ENCODE assay signal across 8 mouse cellular contexts in the genomic region with DNA sequence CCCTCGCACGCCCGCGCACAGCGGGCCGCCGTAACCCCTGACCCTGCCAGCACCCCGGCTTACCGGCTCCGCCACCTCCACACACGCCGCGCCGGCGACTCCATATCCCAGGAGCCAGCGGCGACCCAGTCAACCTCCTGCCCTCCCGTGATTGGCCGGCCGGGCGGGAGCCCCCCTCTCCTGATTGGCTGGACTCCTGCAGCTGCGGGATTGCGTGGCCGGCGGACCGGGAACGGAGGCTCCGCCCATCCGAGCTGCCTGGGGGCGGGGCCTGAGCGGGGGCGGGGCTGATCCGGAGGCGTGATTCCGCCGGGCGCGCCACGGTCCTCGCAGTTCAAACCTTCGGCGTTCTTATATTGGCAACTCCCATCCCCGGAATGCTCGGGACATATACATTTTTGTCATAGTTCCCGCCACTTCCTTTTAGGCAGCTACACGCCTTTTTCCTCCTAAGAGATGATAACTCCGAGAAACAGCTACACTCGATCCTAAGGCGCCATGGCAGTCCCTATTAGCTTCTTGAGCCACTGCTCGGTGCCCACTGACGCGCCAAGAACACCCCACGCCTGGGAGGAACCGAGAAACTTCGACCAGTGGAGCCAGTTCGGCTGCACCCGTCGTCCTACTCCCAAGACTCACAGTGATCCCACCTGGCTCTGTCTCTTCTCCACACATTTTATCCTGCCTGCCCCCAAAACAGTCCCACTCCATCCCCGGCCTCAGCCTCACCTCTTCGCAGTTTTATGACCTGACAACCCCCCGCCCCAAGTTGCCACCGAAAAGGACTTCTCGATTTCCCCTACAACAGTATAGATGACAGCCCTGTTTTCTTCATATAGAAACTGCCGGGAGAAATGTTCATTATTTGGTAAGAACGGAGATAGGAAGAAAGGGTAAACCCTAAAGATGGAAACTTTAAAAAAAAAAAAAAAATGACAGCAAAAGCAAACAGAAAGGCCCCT. TPM values are rescaled to one million over a fixed set of nuclear protein-coding genes. Genes with fewer than 3 reads are reported as not detected.
DNase-seq lines count a peak whose midpoint lies in the region; ATAC-seq and TF ChIP-seq lines count a peak whose summit lies in the region.

No protein-coding gene starts in this region.

- H3K9me3 ChIP-seq in hindbrain, embryonic 15.5 days = no peaks in the 10 kb centered on the region

- peak; percentile 88 for ATAC-seq in Patski
- peak; percentile 98 for ATAC-seq in hindbrain, embryonic 15.5 days (ENCODE audit: low FRiP score, low read depth)

- peak overlapping the region; percentile 93 for H3K4me3 ChIP-seq in hindbrain, embryonic 15.5 days

- peaks cover 46% of the 10 kb centered on the region for H3K4me1 ChIP-seq in hindbrain, embryonic 15.5 days (replicated peaks)

- in situ Hi-C loops in Patski (cut with MboI; ENCODE audit: low pct_unique_long_range_greater_than_20kb) = no loop called here

- CTCF ChIA-PET in Patski (lab: Charles Lee) = interaction anchor here (1.4 to 1.8 kb wide), 2 partner anchors 14 to 20 kb away, joined by 3 to 4 read pairs; no protein-coding TSS in a partner anchor

- POLR2A ChIA-PET in Patski (lab: Charles Lee) = interaction anchor here (0.6 to 1.1 kb wide), 4 partner anchors 9 to 450 kb away, joined by 3 to 5 read pairs (median 4); no protein-coding TSS in a partner anchor

- H3K9ac ChIP-seq in hindbrain, embryonic 15.5 days = peak overlapping the region; percentile 87

- TF ChIP-seq CTCF in Patski (IDR thresholded peaks at IDR 0.05) = no peak

- under 1% methylated on average over 55 of the region's 65 CpGs for WGBS in hindbrain, embryonic 15.5 days

- DNase-seq in Patski (ENCODE audit: low read depth, low spot score) = no peak
- DNase-seq in cerebellum, postnatal 14 days = peak; percentile 98
- peak; percentile 89 to 93 for DNase-seq in frontal cortex, postnatal 25 days (ENCODE audit: low spot score in 2 of 2)
- DNase-seq in left cerebral cortex, adult 11 months (ENCODE audit: low spot score) = peak; percentile 94
- DNase-seq in lung, postnatal 4 days = peak; percentile 97 to 98
- peak; percentile 92 for DNase-seq in retina, postnatal 7 days (ENCODE audit: low read depth, low spot score)
- DNase-seq in urinary bladder, adult 2 months (ENCODE audit: low spot score) = peak; percentile 94

- H3K27me3 ChIP-seq in Patski = no peaks in the 10 kb centered on the region
- H3K27me3 ChIP-seq in hindbrain, embryonic 15.5 days = peaks cover 15% of the 10 kb centered on the region

- peak overlapping the region; percentile 36 for H3K27ac ChIP-seq in hindbrain, embryonic 15.5 days (replicated peaks)

- no peaks in the 10 kb centered on the region for H3K36me3 ChIP-seq in hindbrain, embryonic 15.5 days

- H3K4me2 ChIP-seq in hindbrain, embryonic 15.5 days = peak overlapping the region; percentile 95

RNA-seq across cellular contexts. Expression of a gene that starts 1.2 kb away (rescaled TPM):
- polyA plus RNA-seq in Patski (2021) = 0.55 TPM
- polyA plus RNA-seq in hindbrain, embryonic 15.5 days (2015; fragmentation: Nextera tagmentation; extraction: Ambion mirVana) = 0.18 and 0.19 TPM in 2 replicates
- not detected in 2 replicates for polyA plus RNA-seq in urinary bladder, adult 2 months (2012; rRNA removed)

RNA-seq across cellular contexts. Expression of a gene that starts 1.7 kb away (rescaled TPM):
- polyA plus RNA-seq in Patski (2021) = 78.4 TPM
- 19.9 and 27.6 TPM in 2 replicates for polyA plus RNA-seq in hindbrain, embryonic 15.5 days (2015; fragmentation: Nextera tagmentation; extraction: Ambion mirVana)
- 19.3 and 21.5 TPM in 2 replicates for polyA plus RNA-seq in urinary bladder, adult 2 months (2012; rRNA removed)

RNA-seq across cellular contexts. Expression of a gene that starts 45.6 kb away (rescaled TPM):
- polyA plus RNA-seq in Patski (2021) = 52.3 TPM
- 55.5 and 56.7 TPM in 2 replicates for polyA plus RNA-seq in hindbrain, embryonic 15.5 days (2015; fragmentation: Nextera tagmentation; extraction: Ambion mirVana)
- polyA plus RNA-seq in urinary bladder, adult 2 months (2012; rRNA removed) = 46.8 and 50.4 TPM in 2 replicates

RNA-seq across cellular contexts. Expression of a gene that starts 58.8 kb away (rescaled TPM):
- not detected for polyA plus RNA-seq in Patski (2021)
- polyA plus RNA-seq in hindbrain, embryonic 15.5 days (2015; fragmentation: Nextera tagmentation; extraction: Ambion mirVana) = 0.38 TPM in 1 of 2 replicates, not detected in the other
- polyA plus RNA-seq in urinary bladder, adult 2 months (2012; rRNA removed) = not detected in 2 replicates
